Mouse (Mus musculus) forebrain, embryonic 10.5 days (tissue): Measurements from ENCODE around the gene Mgll. TPM values are rescaled to one million over a fixed set of nuclear protein-coding genes. Genes with fewer than 3 reads are reported as not detected.

Source experiments
- DNase-seq: peaks from one replicate; pipeline ENCODE4 v3.0.0-alpha.2; 2017; ENCODE audit warnings: low spot score; ENCODE audit errors: extremely low spot score
- H3K27ac ChIP-seq: fragments of 300-500 bp; sonication (generic); 2 replicates; pipeline ENCODE4 v1.5.1; 2016; ENCODE audit warnings: mild to moderate bottlenecking
- H3K27me3 ChIP-seq: fragments of 300-500 bp; sonication (generic); 2 replicates; pipeline ENCODE4 v1.6.1; 2016; ENCODE audit warnings: mild to moderate bottlenecking; ENCODE audit not compliant: poor library complexity, severe bottlenecking
- H3K36me3 ChIP-seq: fragments of 300-500 bp; sonication (generic); replicated peaks from 2 replicates; pipeline ENCODE4 v1.6.1; 2016; ENCODE audit warnings: mild to moderate bottlenecking, moderate library complexity
- H3K4me1 ChIP-seq: fragments of 300-500 bp; sonication (generic); 2 replicates; pipeline ENCODE4 v1.6.1; 2016
- H3K4me3 ChIP-seq: fragments of 300-500 bp; sonication (generic); 2 replicates; pipeline ENCODE4 v1.5.1; 2016; ENCODE audit warnings: mild to moderate bottlenecking, moderate library complexity
- H3K9me3 ChIP-seq: fragments of 300-500 bp; sonication (generic); 2 replicates; pipeline ENCODE4 v1.6.1; 2016; ENCODE audit warnings: mild to moderate bottlenecking, moderate library complexity
- WGBS: fragments of 180-500 bp; shearing (Covaris S2); methylation state at CpG from one replicate; pipeline ENCODE4 v1.1.7; 2016; 5-methylcytosine and 5-hydroxymethylcytosine counted together
- polyA plus RNA-seq: library from polyadenylated mRNA; unstranded; fragments of >200 nt; fragmentation: Nextera tagmentation; extraction: Ambion mirVana; gene quantifications from 2 replicates; pipeline ENCODE4 v1.2.1, GENCODE M21; 2016

The Mgll gene
- polyA plus RNA-seq, 1 experiment from 2014 or later = 5.8 TPM

DNA sequence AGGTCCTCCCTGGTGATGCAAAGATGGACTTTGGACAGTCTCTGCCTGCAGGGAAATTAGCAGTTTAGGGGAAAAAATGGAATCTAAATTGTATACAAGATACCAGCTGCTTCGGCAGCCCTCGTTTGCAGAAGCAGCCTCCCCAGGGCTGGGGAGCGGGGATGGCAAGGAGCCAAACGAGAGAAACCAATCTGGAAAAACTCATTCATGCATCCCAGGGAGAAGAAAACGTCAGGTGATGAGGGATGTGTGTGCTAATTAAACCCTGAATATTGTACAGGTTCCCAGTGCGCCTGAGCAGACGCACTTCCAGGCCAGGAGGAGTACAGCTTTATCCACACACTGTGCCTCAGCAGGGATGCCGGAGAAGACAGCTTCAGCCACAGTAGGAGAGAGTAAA is 147.3 kb downstream of the Mgll start:
- H3K9me3 ChIP-seq = peaks cover 9% of the 10 kb centered on the region; the same call in 1 of the 2 replicates
- peaks cover 39% of the 10 kb centered on the region for H3K4me1 ChIP-seq
- no peak for DNase-seq
- H3K27me3 ChIP-seq = peaks cover 40% of the 10 kb centered on the region
- 64% methylated on average over 8 of the region's 8 CpGs for WGBS
- no peak overlapping the region for H3K4me3 ChIP-seq
- H3K36me3 ChIP-seq = no peaks in the 10 kb centered on the region
- H3K27ac ChIP-seq = 0 out of 2 replicates have a peak overlapping the region, but pooled peaks have one; percentile 4

DNA sequence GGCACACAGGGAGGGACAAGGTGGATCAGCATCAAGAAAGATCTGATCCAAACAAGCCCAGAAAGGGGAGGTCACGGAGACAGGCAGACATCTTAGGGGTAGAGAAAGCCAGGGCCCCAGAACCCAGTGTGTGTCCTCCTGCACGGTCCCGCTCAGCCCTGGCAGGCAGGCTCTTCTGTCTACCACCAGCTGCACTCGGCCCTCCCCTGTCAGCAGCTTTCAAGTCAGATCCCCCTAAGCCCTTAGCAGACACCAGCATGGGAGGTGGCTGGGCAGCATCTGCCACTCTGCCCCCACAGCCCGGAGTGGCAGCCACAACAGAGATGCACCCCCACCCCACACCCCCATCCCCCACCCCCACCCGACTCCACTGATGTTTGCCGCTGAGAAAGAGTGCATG is 148.6 kb downstream of the Mgll start:
- Histone ChIP-seq H3K36me3 (no peaks in the 10 kb centered on the region), H3K4me1 (peaks cover 39% of the 10 kb centered on the region), H3K27me3 (peaks cover 42% of the 10 kb centered on the region), H3K9me3 (peaks cover 9% of the 10 kb centered on the region; the same call in 1 of the 2 replicates), H3K27ac (0 out of 2 replicates have a peak overlapping the region, but pooled peaks have one; percentile 30), H3K4me3 (peak overlapping the region; percentile 71)
- no peak for DNase-seq
- 28% methylated on average over 7 of the region's 7 CpGs for WGBS

DNA sequence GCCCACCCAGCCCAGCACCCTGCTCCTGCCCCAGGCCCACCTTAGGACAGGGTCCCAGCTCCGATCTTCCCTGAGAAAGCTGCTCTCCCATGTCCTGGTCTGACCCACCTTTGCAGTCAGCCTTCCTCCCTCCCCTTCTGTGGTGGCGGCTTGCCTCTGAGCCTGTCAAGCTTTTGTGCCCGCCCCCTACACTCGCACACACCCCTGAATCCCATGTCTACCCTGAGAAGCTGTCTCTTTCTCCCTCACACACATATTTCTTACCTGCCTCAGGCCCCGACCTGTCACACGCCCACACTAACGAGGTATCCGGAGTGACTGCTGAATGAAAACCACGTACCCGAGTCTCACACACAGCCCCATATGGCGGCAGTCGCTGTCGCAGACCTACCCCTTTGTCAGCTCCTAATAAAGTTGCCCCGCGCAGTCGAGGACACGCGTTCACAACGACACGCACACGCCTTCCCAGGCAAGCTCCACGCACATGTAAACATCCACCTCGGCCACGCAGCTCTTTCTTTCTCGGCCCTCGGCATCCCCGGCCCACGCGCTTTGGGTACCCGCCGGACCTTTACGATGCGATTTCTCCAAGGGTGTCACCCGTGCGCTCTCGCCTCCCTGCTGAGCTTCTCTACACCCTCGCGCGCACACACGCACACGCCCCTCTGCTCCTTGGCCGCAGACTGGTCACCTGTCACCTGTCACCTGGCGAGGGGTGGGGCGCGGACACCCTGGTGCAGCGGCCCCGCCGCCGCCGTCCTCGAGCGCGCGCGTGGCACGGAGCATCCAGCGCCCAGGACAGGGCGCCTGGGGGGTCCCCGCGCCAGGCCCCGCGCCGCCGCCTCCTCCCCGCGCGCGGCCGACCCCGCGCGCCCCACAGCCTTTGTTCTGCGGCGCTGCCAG is 150.0 kb downstream of the Mgll start:
- H3K36me3 ChIP-seq = peaks cover 11% of the 10 kb centered on the region; the same call in 1 of the 2 replicates
- 4% methylated on average over 74 of the region's 74 CpGs for WGBS
- H3K4me1 ChIP-seq = peaks cover 39% of the 10 kb centered on the region
- H3K4me3 ChIP-seq = peak overlapping the region; percentile 71
- peaks cover 9% of the 10 kb centered on the region; the same call in 1 of the 2 replicates for H3K9me3 ChIP-seq
- DNase-seq = no peak
- peaks cover 42% of the 10 kb centered on the region for H3K27me3 ChIP-seq
- peak overlapping the region; percentile 88 for H3K27ac ChIP-seq

DNA sequence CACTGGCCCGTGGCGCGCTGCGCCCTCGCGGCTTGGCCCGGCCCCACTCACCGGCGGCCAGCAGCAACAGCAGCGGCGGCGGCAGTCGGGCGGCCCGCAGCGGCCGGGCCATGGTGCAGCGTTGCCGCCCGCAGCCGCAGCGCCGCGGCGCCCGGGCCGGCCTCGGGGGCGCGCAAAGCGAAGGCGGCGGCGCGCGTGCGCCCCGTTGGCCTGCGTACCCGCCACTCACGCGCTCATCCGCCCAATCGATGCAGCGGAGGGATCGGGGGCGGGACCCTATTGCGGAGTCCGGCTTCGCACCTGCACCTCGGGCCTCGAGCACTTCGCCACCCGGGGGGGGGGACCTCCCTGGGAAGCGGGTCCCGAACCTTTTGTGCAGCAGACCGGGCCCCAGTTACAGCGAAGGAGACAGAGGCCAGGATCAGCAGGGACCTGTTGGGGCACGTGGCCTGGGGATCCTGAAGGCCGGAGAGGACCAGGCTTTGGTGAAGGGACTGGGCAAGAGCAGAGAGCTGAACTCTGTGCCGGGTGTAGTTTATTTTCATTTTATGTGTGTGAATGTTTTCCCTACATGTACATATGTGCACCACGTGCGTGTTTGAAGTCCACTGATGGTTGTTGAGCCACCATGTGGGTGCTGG is 150.8 kb downstream of the Mgll start, which contains the start of gene Podxl2:
TSS of gene Podxl2 (minus strand) at position 177 of the 641 bp plus-strand sequence.
- 5% methylated on average over 63 of the region's 63 CpGs for WGBS
- H3K4me1 ChIP-seq = peaks cover 39% of the 10 kb centered on the region
- H3K27ac ChIP-seq = peak within 1 kb of the TSS; percentile 88

More for the DNA sequence above, 150.8 kb downstream of the Mgll start, which contains the start of gene Podxl2:
- Histone ChIP-seq H3K4me3 (peak within 1 kb of the TSS; percentile 71), H3K9me3 (peaks cover 9% of the 10 kb centered on the region; the same call in 1 of the 2 replicates), H3K27me3 (peaks cover 42% of the 10 kb centered on the region), H3K36me3 (peaks cover 17% of the 10 kb centered on the region)
- DNase-seq = peak; percentile 82

Other genes starting within 250 kb of the Mgll start
- 211 and 220 TPM in 2 replicates for gene Sec61a1, start 205.5 kb upstream of the Mgll start, polyA plus RNA-seq
- gene Kbtbd12, start 86.5 kb upstream of the Mgll start, polyA plus RNA-seq = 0.22 and 0.25 TPM in 2 replicates
- 20.8 and 21.5 TPM in 2 replicates for gene Abtb1, start 117.6 kb downstream of the Mgll start, polyA plus RNA-seq
- gene Podxl2, start 150.6 kb downstream of the Mgll start, polyA plus RNA-seq = 44.7 and 52.8 TPM in 2 replicates
- gene Mcm2, start 174.4 kb downstream of the Mgll start, polyA plus RNA-seq = 305 and 322 TPM in 2 replicates
- gene Tpra1, start 177.8 kb downstream of the Mgll start, polyA plus RNA-seq = 47.9 and 51.5 TPM in 2 replicates